Mouse (Mus musculus) limb, embryonic 13.5 days (tissue): ENCODE results near the gene Stra6. TPM values are rescaled to one million over a fixed set of nuclear protein-coding genes. Genes with fewer than 3 reads are reported as not detected.

Experiments used
- ATAC-seq: fragments of 200-750 bp; cut with Nextera tagmentation; 2 replicates; pipeline ENCODE4 v1.8.0; 2017; ENCODE audit warnings: low read depth, moderate number of reproducible peaks, moderate TSS enrichment; ENCODE audit not compliant: low FRiP score
- H3K27ac ChIP-seq: fragments of 300-500 bp; sonication (generic); 2 replicates; pipeline ENCODE4 v1.5.1; 2015; ENCODE audit warnings: inconsistent platforms, mild to moderate bottlenecking, moderate library complexity
- H3K27me3 ChIP-seq: fragments of 300-500 bp; sonication (generic); 2 replicates; pipeline ENCODE4 v1.6.1; 2015; ENCODE audit warnings: mild to moderate bottlenecking, inconsistent platforms
- H3K36me3 ChIP-seq: fragments of 300-500 bp; sonication (generic); 2 replicates; pipeline ENCODE4 v1.6.1; 2015; ENCODE audit warnings: inconsistent platforms, mild to moderate bottlenecking, moderate library complexity
- H3K4me1 ChIP-seq: fragments of 300-500 bp; sonication (generic); 2 replicates; pipeline ENCODE4 v1.6.1; 2015; ENCODE audit warnings: inconsistent platforms
- H3K4me2 ChIP-seq: fragments of 300-500 bp; sonication (generic); replicated peaks from 2 replicates; pipeline ENCODE4 v1.6.1; 2015; ENCODE audit warnings: inconsistent platforms, mild to moderate bottlenecking, moderate library complexity
- H3K4me3 ChIP-seq: fragments of 300-500 bp; sonication (generic); 2 replicates; pipeline ENCODE4 v1.5.1; 2015; ENCODE audit warnings: moderate library complexity, mild to moderate bottlenecking, inconsistent platforms
- H3K9ac ChIP-seq: fragments of 300-500 bp; sonication (generic); 2 replicates; pipeline ENCODE4 v1.6.1; 2015; ENCODE audit warnings: mild to moderate bottlenecking, inconsistent platforms
- H3K9me3 ChIP-seq: fragments of 300-500 bp; sonication (generic); 2 replicates; pipeline ENCODE4 v1.6.1; 2016; ENCODE audit warnings: inconsistent platforms
- WGBS: fragments of 180-500 bp; shearing (Covaris S2); methylation state at CpG from one replicate; pipeline ENCODE4 v1.1.7; 2015; 5-methylcytosine and 5-hydroxymethylcytosine counted together
- polyA plus RNA-seq: library from polyadenylated mRNA; unstranded; fragments of >200 nt; fragmentation: Nextera tagmentation; extraction: Ambion mirVana; gene quantifications from 2 replicates; pipeline ENCODE4 v1.2.1, GENCODE M21; 2015

Stra6 gene
- polyA plus RNA-seq, 1 experiment from 2014 or later, result 29.9 TPM

DNA sequence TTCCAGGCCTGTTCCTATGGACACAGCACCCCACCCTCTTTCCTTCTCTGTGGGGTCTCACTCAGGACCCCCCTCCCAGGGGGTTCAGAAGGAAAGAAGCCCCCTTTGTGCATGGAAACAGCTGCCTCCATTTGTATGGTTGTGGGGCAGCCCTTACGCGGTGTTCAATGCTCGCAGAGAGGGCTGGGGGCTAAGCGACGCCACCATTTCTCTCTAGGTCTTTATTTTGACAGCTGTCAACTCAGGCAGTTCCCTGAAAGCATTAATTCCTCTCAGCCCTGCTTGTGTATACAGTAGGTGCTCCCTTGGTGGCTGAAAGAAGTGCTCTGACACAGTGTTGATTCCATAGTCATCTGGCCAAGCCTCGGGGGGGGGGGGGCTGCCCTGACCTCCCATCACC lies 40.1 kb downstream of the Stra6 start:
- Histone ChIP-seq H3K9me3 (no peaks in the 10 kb centered on the region), H3K9ac (no peak overlapping the region), H3K4me1 (peaks cover 41% of the 10 kb centered on the region), H3K27ac (no peak overlapping the region), H3K36me3 (no peaks in the 10 kb centered on the region), H3K27me3 (0 out of 2 replicates have a peak, but pooled peaks cover 2% of the 10 kb centered on the region), H3K4me2 (no peak overlapping the region), H3K4me3 (no peak overlapping the region)
- ATAC-seq, result no peak
- 75% methylated on average over 6 of the region's 6 CpGs for WGBS

DNA sequence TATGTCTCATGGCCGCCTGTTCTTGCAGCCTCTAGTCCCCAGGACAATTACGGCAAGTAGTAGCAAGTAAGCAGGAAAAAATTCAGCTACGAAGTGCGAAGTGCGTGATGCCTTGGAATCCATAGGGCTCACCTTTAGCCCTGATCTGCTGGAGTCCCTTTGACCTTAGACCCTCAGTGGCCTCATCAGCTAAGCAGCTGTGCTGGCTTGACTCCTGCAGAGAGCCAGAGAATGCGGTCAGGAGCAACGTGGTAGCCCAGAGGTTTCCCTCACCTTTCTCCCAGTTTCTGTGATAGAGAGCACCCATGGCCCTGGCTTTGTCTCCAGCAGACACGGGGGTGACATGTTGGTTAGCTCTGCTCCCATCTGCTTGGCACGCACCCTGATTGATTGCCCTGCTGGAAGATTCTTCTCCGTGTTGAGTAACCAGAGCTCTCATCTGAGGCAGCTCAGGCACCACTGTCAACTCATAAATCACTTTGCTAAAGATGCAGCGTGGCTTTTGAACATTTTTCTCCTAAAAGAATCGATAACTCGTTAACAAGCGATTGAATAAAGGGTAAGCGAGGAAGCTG lies 42.1 kb downstream of the Stra6 start:
- ATAC-seq, result no peak
- no peak overlapping the region for H3K27ac ChIP-seq
- no peak overlapping the region for H3K9ac ChIP-seq
- WGBS, result 46% methylated on average over 15 of the region's 15 CpGs
- H3K9me3 ChIP-seq, result no peaks in the 10 kb centered on the region
- no peaks in the 10 kb centered on the region for H3K36me3 ChIP-seq
- 0 out of 2 replicates have a peak, but pooled peaks cover 2% of the 10 kb centered on the region for H3K27me3 ChIP-seq
- H3K4me1 ChIP-seq, result peaks cover 30% of the 10 kb centered on the region
- H3K4me2 ChIP-seq, result no peak overlapping the region
- H3K4me3 ChIP-seq, result no peak overlapping the region

DNA sequence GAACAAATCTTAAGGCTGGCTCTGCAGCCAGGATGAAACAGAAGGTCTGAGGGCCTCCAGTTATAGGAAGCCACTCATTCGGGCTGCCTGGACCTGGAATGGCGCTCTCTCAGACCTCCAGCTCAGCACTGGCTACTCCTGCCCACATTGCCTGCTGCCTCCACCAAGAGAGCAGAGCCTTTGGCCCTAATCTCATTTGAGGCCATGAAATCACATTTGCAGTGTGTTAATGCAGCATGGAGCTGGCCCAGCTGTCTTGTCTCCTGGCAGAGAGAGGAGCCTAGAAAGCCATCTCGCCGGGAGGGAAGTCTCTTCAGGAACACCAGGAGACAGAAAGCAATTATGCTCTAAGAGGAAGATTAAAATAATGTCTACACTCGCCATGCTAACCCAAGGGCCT lies 43.9 kb downstream of the Stra6 start:
- 75% methylated on average over 5 of the region's 5 CpGs for WGBS
- Histone ChIP-seq H3K9ac (no peak overlapping the region), H3K27me3 (0 out of 2 replicates have a peak, but pooled peaks cover 2% of the 10 kb centered on the region), H3K9me3 (no peaks in the 10 kb centered on the region), H3K27ac (no peak overlapping the region), H3K36me3 (no peaks in the 10 kb centered on the region), H3K4me1 (peaks cover 36% of the 10 kb centered on the region), H3K4me3 (no peak overlapping the region), H3K4me2 (no peak overlapping the region)
- ATAC-seq, result no peak

DNA sequence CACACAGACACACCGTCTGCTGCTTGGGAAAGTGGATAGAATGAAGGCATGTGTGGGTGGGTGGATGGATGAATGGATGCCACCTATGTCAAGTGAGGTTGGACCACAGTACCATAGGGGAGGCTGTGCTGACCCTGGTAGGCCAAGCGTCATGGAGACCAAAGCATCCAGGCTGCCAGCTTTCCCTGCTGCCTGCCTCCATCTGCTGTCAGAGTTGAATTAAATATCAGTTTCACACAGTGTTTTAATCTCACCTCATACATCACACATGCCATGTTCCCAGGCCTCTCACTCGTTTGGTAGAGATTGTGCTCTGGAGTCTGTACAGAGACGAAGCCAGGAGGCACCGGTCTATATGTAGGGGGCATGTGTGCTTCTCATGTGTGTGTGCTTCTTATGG lies 47.2 kb downstream of the Stra6 start:
- H3K27ac ChIP-seq, result no peak overlapping the region
- no peaks in the 10 kb centered on the region for H3K9me3 ChIP-seq
- ATAC-seq, result no peak
- no peak overlapping the region for H3K9ac ChIP-seq
- no peaks in the 10 kb centered on the region for H3K27me3 ChIP-seq
- peaks cover 58% of the 10 kb centered on the region for H3K4me1 ChIP-seq
- H3K4me2 ChIP-seq, result no peak overlapping the region
- WGBS, result 61% methylated on average over 5 of the region's 5 CpGs
- H3K4me3 ChIP-seq, result no peak overlapping the region
- H3K36me3 ChIP-seq, result no peaks in the 10 kb centered on the region

DNA sequence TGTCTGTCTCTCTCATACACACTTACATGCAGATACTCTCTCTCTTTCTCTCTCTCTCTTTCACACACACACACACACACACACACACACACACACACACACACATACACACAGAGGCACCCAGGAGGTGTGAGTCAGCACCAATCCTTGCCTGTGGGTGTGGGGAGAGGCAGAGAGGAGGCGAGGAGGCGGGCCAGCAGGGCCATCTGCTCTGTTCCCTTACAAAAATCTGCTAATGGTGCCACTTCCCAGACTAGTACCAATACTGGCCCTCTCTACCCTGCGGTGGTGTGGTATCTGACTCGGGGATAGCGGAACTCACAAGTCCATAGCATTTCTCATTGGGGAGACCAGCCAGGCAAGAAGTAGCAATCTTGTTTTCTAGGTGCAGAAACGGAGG lies 47.8 kb downstream of the Stra6 start:
- Histone ChIP-seq H3K4me2 (no peak overlapping the region), H3K27ac (0 out of 2 replicates have a peak overlapping the region, but pooled peaks have one; percentile 82), H3K4me1 (peaks cover 60% of the 10 kb centered on the region), H3K36me3 (no peaks in the 10 kb centered on the region), H3K9me3 (no peaks in the 10 kb centered on the region), H3K27me3 (no peaks in the 10 kb centered on the region), H3K9ac (no peak overlapping the region), H3K4me3 (no peak overlapping the region)
- WGBS, result 48% methylated on average over 6 of the region's 6 CpGs
- ATAC-seq, result no peak

DNA sequence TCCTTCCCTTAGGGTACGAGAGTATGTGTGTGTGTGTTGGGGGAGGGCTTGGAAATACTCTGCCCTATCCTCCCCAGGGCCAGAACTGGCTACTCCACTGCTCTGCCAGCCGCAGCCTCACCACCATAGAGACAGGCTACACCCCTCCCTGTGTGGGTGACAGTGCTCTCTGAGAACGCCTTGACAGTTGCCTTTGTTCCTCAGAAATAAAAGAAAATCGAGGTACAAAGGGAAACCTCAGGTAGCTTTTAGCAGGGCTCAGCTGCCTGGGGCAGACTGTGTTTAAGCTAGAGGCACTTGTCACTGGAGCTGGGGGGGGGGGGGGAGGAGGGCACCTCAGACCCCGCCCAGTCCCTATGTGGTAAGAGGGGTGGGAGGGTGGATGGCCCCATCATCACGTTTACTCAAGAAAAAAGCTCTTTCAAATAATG lies 48.7 kb downstream of the Stra6 start:
- H3K36me3 ChIP-seq, result no peaks in the 10 kb centered on the region
- H3K9ac ChIP-seq, result no peak overlapping the region
- peak overlapping the region; percentile 7; the same call in 1 of the 2 replicates for H3K4me2 ChIP-seq
- H3K4me3 ChIP-seq, result no peak overlapping the region
- 17% methylated on average over 5 of the region's 6 CpGs for WGBS
- H3K27ac ChIP-seq, result peak overlapping the region; percentile 82; the same call in 1 of the 2 replicates
- H3K27me3 ChIP-seq, result no peaks in the 10 kb centered on the region
- peaks cover 66% of the 10 kb centered on the region for H3K4me1 ChIP-seq
- no peak for ATAC-seq
- no peaks in the 10 kb centered on the region for H3K9me3 ChIP-seq

DNA sequence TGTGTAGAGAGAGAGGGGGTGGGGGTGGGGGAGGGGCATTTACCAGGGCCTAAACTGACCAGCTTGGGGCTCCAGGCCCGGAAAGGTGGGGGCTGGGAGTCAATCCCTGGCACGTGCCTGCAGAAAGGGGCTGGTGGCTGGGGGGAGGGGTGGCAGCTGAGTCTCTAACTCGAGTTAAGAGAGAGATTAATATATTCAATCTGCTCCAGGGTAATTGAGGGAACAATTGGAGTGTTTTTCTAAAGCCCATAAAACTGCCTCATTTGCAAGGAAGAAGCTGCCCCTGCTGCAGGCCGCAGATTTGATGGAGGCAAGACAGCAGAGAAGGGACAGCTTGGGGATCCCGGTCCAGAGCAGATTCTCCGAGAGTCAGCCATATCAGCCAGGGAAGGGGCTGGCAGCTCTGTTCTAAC lies 49.3 kb downstream of the Stra6 start:
- 2% methylated on average over 6 of the region's 6 CpGs for WGBS
- no peak overlapping the region for H3K9ac ChIP-seq
- 0 out of 2 replicates have a peak, but pooled peaks have one; percentile 16 for ATAC-seq
- peak overlapping the region; percentile 82 for H3K27ac ChIP-seq
- H3K4me2 ChIP-seq, result peak overlapping the region; percentile 61
- H3K27me3 ChIP-seq, result no peaks in the 10 kb centered on the region
- H3K9me3 ChIP-seq, result no peaks in the 10 kb centered on the region
- H3K36me3 ChIP-seq, result no peaks in the 10 kb centered on the region
- H3K4me3 ChIP-seq, result peak overlapping the region; percentile 27; the same call in 1 of the 2 replicates
- H3K4me1 ChIP-seq, result peaks cover 61% of the 10 kb centered on the region

DNA sequence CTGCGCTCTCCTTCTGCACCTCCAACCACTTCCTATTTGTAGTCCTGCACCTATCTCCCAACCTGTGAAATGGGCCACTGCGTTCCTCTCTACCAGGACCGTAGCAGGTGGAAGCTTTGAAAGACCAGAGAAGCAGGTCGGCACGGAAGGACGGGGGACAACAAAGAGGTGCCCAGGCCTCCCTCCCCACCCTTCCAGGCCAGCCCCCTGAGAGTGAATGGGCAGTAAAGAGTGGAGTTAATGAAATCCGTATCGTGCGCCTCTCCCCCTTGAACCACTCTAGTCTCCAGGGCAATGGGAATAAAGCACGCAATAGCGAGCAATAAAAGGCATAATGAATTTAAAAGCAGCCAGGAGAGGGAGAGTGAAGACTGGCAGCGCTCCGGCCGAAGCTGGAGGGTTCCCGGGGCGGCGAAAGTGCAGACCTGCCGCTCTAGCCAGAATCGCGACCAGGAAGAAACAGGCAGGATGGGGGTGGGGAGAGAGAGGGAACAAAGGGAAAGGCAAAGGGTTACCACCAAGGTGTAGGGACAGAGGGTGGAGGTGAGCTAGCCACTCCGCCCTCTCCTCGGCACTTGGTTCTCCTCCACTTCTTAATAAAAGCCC lies 49.8 kb downstream of the Stra6 start:
- Histone ChIP-seq H3K9me3 (no peaks in the 10 kb centered on the region), H3K4me3 (peak overlapping the region; percentile 27), H3K4me2 (peak overlapping the region; percentile 61), H3K9ac (peak overlapping the region; percentile 50), H3K4me1 (peaks cover 61% of the 10 kb centered on the region), H3K27me3 (no peaks in the 10 kb centered on the region), H3K27ac (peak overlapping the region; percentile 82), H3K36me3 (no peaks in the 10 kb centered on the region)
- peak; percentile 52; the same call in 1 of the 2 replicates for ATAC-seq
- WGBS, result 1% methylated on average over 22 of the region's 22 CpGs

DNA sequence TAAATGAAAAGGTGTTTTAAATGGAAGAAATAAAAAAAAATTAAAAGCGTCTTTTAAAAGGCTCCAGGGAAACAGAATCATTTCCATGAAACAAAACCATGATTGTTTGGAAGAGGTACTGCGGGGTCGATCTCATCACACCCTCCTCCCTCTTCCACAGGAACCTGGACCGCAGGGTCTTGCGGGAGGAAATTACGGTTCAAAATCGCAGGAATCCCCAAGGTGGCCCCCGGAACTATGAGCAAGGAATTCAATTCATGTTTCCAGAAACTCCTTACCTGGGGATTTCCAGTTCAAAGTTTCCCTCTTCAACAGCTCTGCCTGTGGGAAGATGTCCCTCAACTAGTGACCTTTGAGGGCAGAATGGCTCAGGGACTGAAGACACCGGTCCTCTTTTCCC lies 50.4 kb downstream of the Stra6 start:
- under 1% methylated on average over 9 of the region's 9 CpGs for WGBS
- Histone ChIP-seq H3K4me1 (peaks cover 61% of the 10 kb centered on the region), H3K36me3 (no peaks in the 10 kb centered on the region), H3K27me3 (no peaks in the 10 kb centered on the region), H3K9me3 (no peaks in the 10 kb centered on the region), H3K27ac (peak overlapping the region; percentile 82), H3K4me3 (no peak overlapping the region), H3K9ac (no peak overlapping the region), H3K4me2 (peak overlapping the region; percentile 61)
- no peak for ATAC-seq

DNA sequence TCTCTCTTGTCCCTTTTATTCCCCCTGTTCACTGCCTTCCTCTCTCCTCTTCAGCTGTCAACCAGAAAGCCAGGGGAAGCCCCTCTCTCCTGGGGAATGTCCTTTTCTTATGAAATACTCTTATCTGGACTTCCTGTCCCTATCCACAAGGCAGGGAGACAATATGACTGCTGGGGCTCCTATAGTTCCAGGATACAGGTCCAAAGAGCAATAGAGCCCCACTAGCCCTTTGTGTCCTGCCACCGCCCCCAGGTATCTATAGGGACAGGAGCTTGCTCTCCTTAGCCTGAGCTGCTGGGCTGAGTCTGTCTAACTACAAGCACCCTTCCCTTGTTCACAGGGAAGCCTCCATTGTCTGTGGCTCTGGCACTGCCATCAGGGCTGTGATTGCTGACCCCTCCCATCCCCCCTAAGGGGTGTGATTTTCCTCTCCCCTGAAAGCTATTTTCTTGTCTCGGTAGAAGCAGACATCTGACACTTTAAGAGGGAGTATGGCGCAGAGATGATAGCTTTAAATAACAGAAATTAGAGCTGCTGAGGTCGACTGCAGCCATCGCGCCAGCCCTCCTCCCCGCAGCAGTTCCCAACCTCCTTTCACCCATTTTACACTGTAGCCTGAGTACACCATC lies 51.8 kb downstream of the Stra6 start:
- H3K4me2 ChIP-seq, result no peak overlapping the region
- no peaks in the 10 kb centered on the region for H3K36me3 ChIP-seq
- no peak for ATAC-seq
- H3K9me3 ChIP-seq, result no peaks in the 10 kb centered on the region
- 27% methylated on average over 7 of the region's 7 CpGs for WGBS
- no peak overlapping the region for H3K9ac ChIP-seq
- peaks cover 61% of the 10 kb centered on the region for H3K4me1 ChIP-seq
- H3K4me3 ChIP-seq, result no peak overlapping the region
- no peaks in the 10 kb centered on the region for H3K27me3 ChIP-seq
- peak overlapping the region; percentile 82 for H3K27ac ChIP-seq

DNA sequence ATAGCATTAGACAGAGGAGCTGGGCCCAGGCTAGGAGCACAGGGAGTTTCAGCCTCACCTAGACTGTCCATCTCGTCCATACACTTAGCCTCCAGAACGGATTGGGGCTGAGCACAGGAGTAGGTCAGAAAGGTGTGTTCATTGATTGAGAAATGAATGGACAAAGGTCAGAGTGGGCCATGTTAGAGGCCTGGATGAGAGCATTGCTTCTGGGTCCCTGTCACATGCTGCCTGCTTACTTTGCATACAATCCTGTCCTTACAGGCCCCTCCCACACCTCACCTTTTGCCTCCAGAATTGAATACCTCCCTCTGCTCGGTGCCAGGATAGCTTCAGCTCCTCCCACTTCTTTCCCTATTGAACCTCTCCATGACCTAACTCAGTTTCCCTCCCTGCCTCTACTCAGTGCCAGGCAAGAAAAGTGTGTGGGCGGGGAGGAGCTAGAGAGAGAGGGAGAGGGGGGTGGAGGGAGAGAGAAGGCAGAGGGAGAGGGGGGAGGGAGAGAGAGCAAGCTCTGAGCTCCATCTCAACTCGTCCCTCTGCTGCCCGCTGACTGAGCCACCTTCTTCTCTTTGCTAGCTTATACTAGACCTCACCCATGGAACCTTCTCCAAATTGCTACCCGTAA lies 52.5 kb downstream of the Stra6 start:
- H3K4me3 ChIP-seq, result no peak overlapping the region
- ATAC-seq, result no peak
- peak overlapping the region; percentile 82 for H3K27ac ChIP-seq
- no peak overlapping the region for H3K9ac ChIP-seq
- WGBS, result 43% methylated on average over 7 of the region's 7 CpGs
- no peak overlapping the region for H3K4me2 ChIP-seq
- peaks cover 58% of the 10 kb centered on the region for H3K4me1 ChIP-seq
- H3K9me3 ChIP-seq, result no peaks in the 10 kb centered on the region
- H3K36me3 ChIP-seq, result no peaks in the 10 kb centered on the region
- H3K27me3 ChIP-seq, result no peaks in the 10 kb centered on the region

DNA sequence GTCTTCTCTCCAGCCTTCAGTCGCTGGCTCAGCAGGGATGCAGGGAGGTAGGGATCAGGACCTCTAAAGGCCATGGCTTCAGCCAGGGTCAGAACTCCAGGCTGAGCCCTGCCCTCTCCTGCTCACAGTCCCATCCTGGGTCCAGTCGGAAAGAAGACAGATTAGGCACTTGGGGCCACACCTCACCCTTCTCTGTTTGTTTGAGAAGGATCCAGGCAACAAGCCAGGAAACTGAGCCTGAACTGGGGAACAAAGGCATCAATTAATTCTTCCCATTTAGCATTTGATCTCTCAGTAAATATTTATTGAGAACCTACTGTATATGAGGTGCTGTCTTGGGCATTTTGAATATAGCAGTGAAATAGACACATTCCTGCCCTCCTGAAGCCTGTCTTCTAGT lies 55.1 kb downstream of the Stra6 start, which contains the start of gene Ccdc33:
Gene Ccdc33, minus strand, starts transcription at position 153 of the 400 bp plus-strand sequence.
- no peak for ATAC-seq
- Histone ChIP-seq H3K27me3 (no peaks in the 10 kb centered on the region), H3K9ac (no peak within 1 kb of the TSS), H3K4me1 (peaks cover 45% of the 10 kb centered on the region), H3K9me3 (no peaks in the 10 kb centered on the region), H3K4me3 (no peak within 1 kb of the TSS), H3K27ac (no peak within 1 kb of the TSS), H3K4me2 (no peak within 1 kb of the TSS), H3K36me3 (no peaks in the 10 kb centered on the region)
- 33% methylated on average over 2 of the region's 2 CpGs for WGBS
